Comparison of ENCODE assay signal across 24 mouse cellular contexts in genomic region chr10:80996501-80996900, GRCm38 (mm10). TPM values are rescaled to one million over a fixed set of nuclear protein-coding genes. Genes with fewer than 3 reads are reported as not detected.
DNase-seq lines count a peak whose midpoint lies in the region; ATAC-seq lines count a peak whose summit lies in the region.
"Had no signal": no experiment of that assay in that cellular context is flagged by ENCODE, and none has a peak within 500 bp of the region (broad histone marks: within the 10 kb centered on the region; RNA-seq: fewer than 3 reads in every experiment).

No protein-coding gene starts in this region.

- peak; percentile 47 for DNase-seq in cerebellum, adult 9-10 months
- DNase-seq in cerebellum, adult 18-20 months, result no peak
- DNase-seq in ES-CJ7 (ENCODE audit: low read depth, low spot score) (peak; percentile 42), R1 (ENCODE audit: low read depth, low spot score) (peak; percentile 77), ZHBTc4 (ENCODE audit: low read depth, low spot score) (peak; percentile 68)
- no peak for DNase-seq in layer of hippocampus, adult 11-12 months (ENCODE audit: low spot score)
- DNase-seq: adrenal gland, adult 2 months; adrenal gland, adult 8-10 months; adrenal gland, postnatal 10 days; adrenal gland, postnatal 14 days; adrenal gland, postnatal 25 days; adrenal gland, postnatal 36 days; B cell, adult 2 months; cerebellum, adult 11 months; cerebellum, adult 11-12 months; cerebellum, adult 2 months; cerebellum, adult 8-10 months; cerebellum, adult 9-11 months had no signal

- no peak overlapping the region for H3K4me3 ChIP-seq in heart, embryonic 12.5 days
- no peak overlapping the region for H3K4me3 ChIP-seq in intestine, embryonic 15.5 days (replicated peaks)

- no peaks in the 10 kb centered on the region for H3K9me3 ChIP-seq in heart, embryonic 12.5 days (replicated peaks)
- no peaks in the 10 kb centered on the region for H3K9me3 ChIP-seq in intestine, embryonic 15.5 days
- H3K9me3 ChIP-seq: G1E had no signal

- no peak for ATAC-seq in heart, embryonic 12.5 days (ENCODE audit: insufficient number of reproducible peaks, low FRiP score)
- no peak for ATAC-seq in intestine, embryonic 15.5 days
- ATAC-seq: activated CD4-positive, CD25-positive, alpha-beta regulatory T cell, adult 4 months; CD4-positive, CD25-positive, alpha-beta regulatory T cell, adult 4 months; Patski had no signal

- no peaks in the 10 kb centered on the region for H3K36me3 ChIP-seq in heart, embryonic 12.5 days
- H3K36me3 ChIP-seq in intestine, embryonic 15.5 days, result no peaks in the 10 kb centered on the region
- H3K36me3 ChIP-seq: G1E had no signal

- peaks cover 51% of the 10 kb centered on the region for H3K27me3 ChIP-seq in heart, embryonic 12.5 days (replicated peaks)
- H3K27me3 ChIP-seq in intestine, embryonic 15.5 days (replicated peaks), result peaks cover 3% of the 10 kb centered on the region; the same call in 1 of the 2 replicates
- H3K27me3 ChIP-seq: Patski had no signal

- 89% methylated on average over 8 of the region's 8 CpGs for WGBS in heart, embryonic 12.5 days
- WGBS in intestine, embryonic 15.5 days, result 92% methylated on average over 8 of the region's 8 CpGs

- H3K4me1 ChIP-seq in heart, embryonic 12.5 days (replicated peaks), result peaks cover 25% of the 10 kb centered on the region
- peaks cover 11% of the 10 kb centered on the region; the same call in 1 of the 2 replicates for H3K4me1 ChIP-seq in intestine, embryonic 15.5 days (replicated peaks)

- H3K9ac ChIP-seq in heart, embryonic 12.5 days, result no peak overlapping the region
- no peak overlapping the region for H3K9ac ChIP-seq in intestine, embryonic 15.5 days

- no peak overlapping the region for H3K4me2 ChIP-seq in heart, embryonic 12.5 days
- H3K4me2 ChIP-seq in intestine, embryonic 15.5 days (replicated peaks), result no peak overlapping the region

- no peak overlapping the region for H3K27ac ChIP-seq in heart, embryonic 12.5 days (ENCODE audit: poor library complexity, severe bottlenecking)
- no peak overlapping the region for H3K27ac ChIP-seq in intestine, embryonic 15.5 days

RNA-seq across cellular contexts. Expression of gene Gng7, which starts 18.2 kb away (rescaled TPM):
- polyA plus RNA-seq in heart, embryonic 12.5 days (2016; fragmentation: Nextera tagmentation; extraction: Ambion mirVana), result 1.5 and 1.7 TPM in 2 replicates
- polyA plus RNA-seq in intestine, embryonic 15.5 days (2015; fragmentation: Nextera tagmentation; extraction: Ambion mirVana), result 4.5 and 4.7 TPM in 2 replicates
- polyA plus RNA-seq: activated CD4-positive, CD25-positive, alpha-beta regulatory T cell, adult 4 months had no signal

RNA-seq across cellular contexts. Expression of gene Diras1, which starts 29.0 kb away (rescaled TPM):
- polyA plus RNA-seq in heart, embryonic 12.5 days (2016; fragmentation: Nextera tagmentation; extraction: Ambion mirVana), result not detected in 2 replicates
- 0.94 and 1.2 TPM in 2 replicates for polyA plus RNA-seq in intestine, embryonic 15.5 days (2015; fragmentation: Nextera tagmentation; extraction: Ambion mirVana)
- polyA plus RNA-seq: CD4-positive, CD25-positive, alpha-beta regulatory T cell, adult 4 months had no signal

RNA-seq across cellular contexts. Expression of gene Slc39a3, which starts 40.7 kb away (rescaled TPM):
- polyA plus RNA-seq in heart, embryonic 12.5 days (2016; fragmentation: Nextera tagmentation; extraction: Ambion mirVana), result 7.5 and 8.7 TPM in 2 replicates
- polyA plus RNA-seq in intestine, embryonic 15.5 days (2015; fragmentation: Nextera tagmentation; extraction: Ambion mirVana), result 15.0 and 18.2 TPM in 2 replicates

Comparison
In these comparisons a context has a peak if more than half of its experiments do, and no peak if none do; other contexts are left out.
1. DNase-seq: peak in cerebellum, adult 9-10 months (single experiment), ES-CJ7 (single experiment), R1 (single experiment) and ZHBTc4 (single experiment); none in cerebellum, adult 18-20 months (0 of 2) and layer of hippocampus, adult 11-12 months (single experiment).